Mouse (Mus musculus): ENCODE results near the gene Actl6a. TPM values are rescaled to one million over a fixed set of nuclear protein-coding genes. Genes with fewer than 3 reads are reported as not detected.
"Not testable (repeated sequence)": the region's sequence is repeated elsewhere in the genome, so short reads cannot be mapped to it uniquely, and the experiment has no call there.

Gene Actl6a
- total RNA-seq, 4 experiments from 2014 or later = 11.0 to 19.6 (median 14.2) TPM

GRCm38 (mm10) chr3:32694737-32695582, 11.1 kb upstream of the Actl6a start:
- no peak for DNase-seq (ENCODE audit: low spot score in 2 of 2)

- DNase-seq (ENCODE audit: low spot score in 2 of 2) = no peak
These were observed 10.5 kb upstream of the Actl6a start for GRCm38 (mm10) chr3:32695583-32695980.

GRCm38 (mm10) chr3:32698228-32698863, 7.8 kb upstream of the Actl6a start:
- DNase-seq (ENCODE audit: low spot score in 2 of 2) = peak; percentile 78 to 79

- DNase-seq (ENCODE audit: low spot score in 2 of 2) = not testable (repeated sequence)
These were observed 2.1 kb upstream of the Actl6a start for GRCm38 (mm10) chr3:32704021-32704420.

- DNase-seq (ENCODE audit: low spot score in 2 of 2) = not testable (repeated sequence)
These were observed 1.5 kb upstream of the Actl6a start for GRCm38 (mm10) chr3:32704632-32705031.

- no peak for DNase-seq (ENCODE audit: low spot score in 2 of 2)
These were observed 1.9 kb downstream of the Actl6a start for GRCm38 (mm10) chr3:32708052-32708367.

- peak; percentile 94 to 95 for DNase-seq (ENCODE audit: low spot score in 2 of 2)
These were observed 2.5 kb downstream of the Actl6a start for GRCm38 (mm10) chr3:32708368-32709231.

- no peak for DNase-seq (ENCODE audit: low spot score in 2 of 2)
These were observed 3.3 kb downstream of the Actl6a start for GRCm38 (mm10) chr3:32709388-32709787.

GRCm38 (mm10) chr3:32713711-32714110, 7.6 kb downstream of the Actl6a start:
- DNase-seq (ENCODE audit: low spot score in 2 of 2) = no peak

- DNase-seq (ENCODE audit: low spot score in 2 of 2) = not testable (repeated sequence)
These were observed 11.3 kb downstream of the Actl6a start for GRCm38 (mm10) chr3:32717403-32717802.

GRCm38 (mm10) chr3:32718271-32718670, 12.2 kb downstream of the Actl6a start:
- no peak for DNase-seq (ENCODE audit: low spot score in 2 of 2)

GRCm38 (mm10) chr3:32724191-32724590, 18.1 kb downstream of the Actl6a start:
- DNase-seq (ENCODE audit: low spot score in 2 of 2) = no peak

GRCm38 (mm10) chr3:32725951-32726350, 19.9 kb downstream of the Actl6a start:
- no peak for DNase-seq (ENCODE audit: low spot score in 2 of 2)

- no peak for DNase-seq (ENCODE audit: low spot score in 2 of 2)
These were observed 21.8 kb downstream of the Actl6a start for GRCm38 (mm10) chr3:32727861-32728260.

- peak; percentile 96 to 98 for DNase-seq (ENCODE audit: low spot score in 2 of 2)
These were observed 30.4 kb downstream of the Actl6a start, which contains the start of gene Ndufb5 for GRCm38 (mm10) chr3:32736244-32737171. TSS of gene Ndufb5 (plus strand) at chr3:32736990.

- no peak for DNase-seq (ENCODE audit: low spot score in 2 of 2)
These were observed 31.1 kb downstream of the Actl6a start, which contains the start of gene Mrpl47 for GRCm38 (mm10) chr3:32737172-32737655. TSS of gene Mrpl47 (minus strand) at chr3:32737605.

GRCm38 (mm10) chr3:32738549-32738948, 32.5 kb downstream of the Actl6a start:
- no peak for DNase-seq (ENCODE audit: low spot score in 2 of 2)

- DNase-seq (ENCODE audit: low spot score in 2 of 2) = no peak
These were observed 36.2 kb downstream of the Actl6a start for GRCm38 (mm10) chr3:32742276-32742780.

- DNase-seq (ENCODE audit: low spot score in 2 of 2) = no peak
These were observed 38.9 kb downstream of the Actl6a start for GRCm38 (mm10) chr3:32745001-32745400.

- not testable (repeated sequence) for DNase-seq (ENCODE audit: low spot score in 2 of 2)
These were observed 39.3 kb downstream of the Actl6a start for GRCm38 (mm10) chr3:32745426-32745825.
